Mouse (Mus musculus): ENCODE measurements at regions not wholly inside any gene's neighbourhood (a gene's known extent, or its start where the extent isn't known, plus 50 kb on each side); places are given as distances from the start of the nearest gene placed in this dataset.
A peak's percentile ranks its signal among the peaks of the same experiment; 100 is the strongest.
"Not testable (repeated sequence)": the region's sequence is repeated elsewhere in the genome, so short reads cannot be mapped to it uniquely, and the experiment has no call there.

GRCm38 (mm10) chr10:22460386-22460785, 100.0 kb downstream of the Raet1d start:
- H3K4me2 ChIP-seq (replicated peaks); H3K9me3 ChIP-seq; H3K4me1 ChIP-seq; H3K27me3 ChIP-seq (replicated peaks); H3K27ac ChIP-seq; H3K36me3 ChIP-seq; H3K4me3 ChIP-seq; H3K9ac ChIP-seq: not testable (repeated sequence)
- ATAC-seq (ENCODE audit: low FRiP score, low read depth), result peak; percentile 45
- WGBS, result 34% methylated on average over 4 of the region's 4 CpGs

- H3K4me1 ChIP-seq; H3K36me3 ChIP-seq; H3K27ac ChIP-seq; H3K9me3 ChIP-seq; H3K4me3 ChIP-seq; H3K27me3 ChIP-seq (replicated peaks); H3K9ac ChIP-seq: not testable (repeated sequence)
- peak overlapping the region; percentile 20 for H3K4me2 ChIP-seq (replicated peaks)
- ATAC-seq (ENCODE audit: low FRiP score, low read depth), result peak; percentile 89
- 10% methylated on average over 7 of the region's 7 CpGs for WGBS
These were observed 100.6 kb downstream of the Raet1d start for GRCm38 (mm10) chr10:22460818-22461479.

GRCm38 (mm10) chr10:22461480-22462050, 101.2 kb downstream of the Raet1d start:
- not testable (repeated sequence) for H3K9me3 ChIP-seq; H3K27me3 ChIP-seq (replicated peaks); H3K36me3 ChIP-seq; H3K4me3 ChIP-seq; H3K4me1 ChIP-seq; H3K9ac ChIP-seq; H3K4me2 ChIP-seq (replicated peaks); H3K27ac ChIP-seq
- WGBS, result 33% methylated on average over 4 of the region's 4 CpGs
- peak; percentile 90 for ATAC-seq (ENCODE audit: low FRiP score, low read depth)

- H3K4me3 ChIP-seq; ATAC-seq (ENCODE audit: low FRiP score, low read depth); H3K4me2 ChIP-seq (replicated peaks); H3K4me1 ChIP-seq; H3K9ac ChIP-seq; H3K36me3 ChIP-seq; H3K27me3 ChIP-seq (replicated peaks); H3K27ac ChIP-seq: not testable (repeated sequence)
- WGBS, result 94% methylated on average over 6 of the region's 6 CpGs
- peaks cover 18% of the 10 kb centered on the region for H3K9me3 ChIP-seq
These were observed 111.5 kb downstream of the Raet1d start for GRCm38 (mm10) chr10:22471722-22472330.

- not testable (repeated sequence) for H3K27me3 ChIP-seq (replicated peaks); H3K27ac ChIP-seq; H3K9me3 ChIP-seq; H3K9ac ChIP-seq; H3K4me1 ChIP-seq; H3K36me3 ChIP-seq; H3K4me3 ChIP-seq; H3K4me2 ChIP-seq (replicated peaks)
- peak; percentile 70; the same call in 1 of the 2 replicates for ATAC-seq (ENCODE audit: low FRiP score, low read depth)
- WGBS, result 5% methylated on average over 4 of the region's 4 CpGs
These were observed 119.5 kb downstream of the Raet1d start for GRCm38 (mm10) chr10:22479860-22480259.

GRCm38 (mm10) chr10:22487071-22487470, 126.7 kb downstream of the Raet1d start:
- H3K9me3 ChIP-seq; H3K4me1 ChIP-seq; H3K9ac ChIP-seq; H3K27me3 ChIP-seq (replicated peaks); H3K4me3 ChIP-seq; ATAC-seq (ENCODE audit: low FRiP score, low read depth); H3K36me3 ChIP-seq; H3K4me2 ChIP-seq (replicated peaks); H3K27ac ChIP-seq: not testable (repeated sequence)
- WGBS, result 79% methylated on average over 5 of the region's 5 CpGs

DNA sequence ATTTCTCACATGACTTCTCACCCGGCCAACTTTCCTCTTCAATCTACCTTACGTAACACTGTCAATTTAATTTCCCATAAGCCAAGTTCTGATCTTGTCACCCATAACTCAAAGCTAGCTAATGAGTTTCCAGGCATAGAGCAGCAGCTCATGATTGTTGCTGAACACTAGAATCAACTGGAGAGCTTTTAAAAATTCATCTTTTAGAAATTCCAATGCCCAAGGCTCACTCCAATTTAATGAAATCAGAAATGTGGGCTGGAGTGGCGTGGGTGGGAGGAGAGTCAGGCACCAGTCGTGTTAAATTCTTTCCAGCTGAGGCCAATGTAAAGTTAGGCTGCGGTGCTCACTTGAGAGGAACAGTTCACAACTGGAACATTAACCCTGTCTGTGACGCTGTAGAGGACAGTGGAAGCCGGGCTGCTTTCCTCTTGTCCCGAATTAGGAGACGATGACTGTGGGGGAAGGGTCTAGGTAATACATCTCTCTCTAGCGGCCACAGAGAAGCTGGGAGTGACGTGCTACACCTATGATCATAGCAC, 131.5 kb downstream of the Raet1d start:
- H3K36me3 ChIP-seq; H3K4me2 ChIP-seq (replicated peaks); ATAC-seq (ENCODE audit: low FRiP score, low read depth); H3K9me3 ChIP-seq; H3K4me3 ChIP-seq; H3K4me1 ChIP-seq; H3K27me3 ChIP-seq (replicated peaks); H3K27ac ChIP-seq; H3K9ac ChIP-seq: not testable (repeated sequence)
- 74% methylated on average over 11 of the region's 11 CpGs for WGBS

- Histone ChIP-seq H3K4me3 (no peak overlapping the region), H3K4me2 (replicated peaks) (no peak overlapping the region), H3K27ac (no peak overlapping the region), H3K36me3 (no peaks in the 10 kb centered on the region), H3K4me1 (no peaks in the 10 kb centered on the region), H3K9ac (no peak overlapping the region), H3K9me3 (no peaks in the 10 kb centered on the region), H3K27me3 (replicated peaks) (no peaks in the 10 kb centered on the region)
- WGBS, result 44% methylated on average over 4 of the region's 4 CpGs
- ATAC-seq (ENCODE audit: low FRiP score, low read depth), result no peak
These were observed 135.7 kb downstream of the Raet1d start for GRCm38 (mm10) chr10:22495975-22496496.
